Mouse (Mus musculus): Measurements from ENCODE around the gene Dip2c. TPM values are rescaled to one million over a fixed set of nuclear protein-coding genes. Genes with fewer than 3 reads are reported as not detected.

The Dip2c gene
- polyA plus RNA-seq, 1 experiment from 2014 or later = 3.5 TPM

- ATAC-seq (no peak), DNase-seq (ENCODE audit: low spot score) (no peak)
- Histone ChIP-seq H3K4me2 (replicated peaks; ENCODE audit: low read depth, low read length) (no peak overlapping the region), H3K4me3 (ENCODE audit: low read depth, low read length) (no peak overlapping the region), H3K27me3 (replicated peaks; ENCODE audit: insufficient read depth, low read length) (no peaks in the 10 kb centered on the region), H3K4me1 (ENCODE audit: insufficient read depth, low read depth, low read length) (no peaks in the 10 kb centered on the region), H3K27ac (ENCODE audit: low read length) (no peak overlapping the region), H3K36me3 (ENCODE audit: insufficient read depth, low read length) (no peaks in the 10 kb centered on the region), H3K9me3 (ENCODE audit: low read length) (no peaks in the 10 kb centered on the region), H3K9ac (replicated peaks; ENCODE audit: low read depth) (no peak overlapping the region)
- TF ChIP-seq EP300 (IDR thresholded peaks at IDR 0.05) (no peak), CTCF (IDR thresholded peaks at IDR 0.05) (no peak)
- 98% methylated on average over 1 of the region's 1 CpGs for WGBS
Measured at GRCm38 (mm10) chr13:9712409-9712808, 436.1 kb downstream of the Dip2c start.

- H3K36me3 ChIP-seq (ENCODE audit: insufficient read depth, low read length) = no peaks in the 10 kb centered on the region
- DNase-seq (ENCODE audit: low spot score) = no peak
- no peaks in the 10 kb centered on the region for H3K27me3 ChIP-seq (replicated peaks; ENCODE audit: insufficient read depth, low read length)
- H3K4me2 ChIP-seq (replicated peaks; ENCODE audit: low read depth, low read length) = no peak overlapping the region
- no peak overlapping the region for H3K4me3 ChIP-seq (ENCODE audit: low read depth, low read length)
- H3K4me1 ChIP-seq (ENCODE audit: insufficient read depth, low read depth, low read length) = no peaks in the 10 kb centered on the region
- H3K27ac ChIP-seq (ENCODE audit: low read length) = no peak overlapping the region
- no peaks in the 10 kb centered on the region for H3K9me3 ChIP-seq (ENCODE audit: low read length)
- TF ChIP-seq CTCF (IDR thresholded peaks at IDR 0.05) = no peak
- TF ChIP-seq EP300 (IDR thresholded peaks at IDR 0.05) = no peak
- no peak for ATAC-seq
- no peak overlapping the region for H3K9ac ChIP-seq (replicated peaks; ENCODE audit: low read depth)
- 84% methylated on average over 3 of the region's 3 CpGs for WGBS
Measured at GRCm38 (mm10) chr13:9712971-9713370, 436.6 kb downstream of the Dip2c start.

- Histone ChIP-seq H3K27ac (ENCODE audit: low read length) (no peak overlapping the region), H3K4me3 (ENCODE audit: low read depth, low read length) (no peak overlapping the region), H3K27me3 (replicated peaks; ENCODE audit: insufficient read depth, low read length) (no peaks in the 10 kb centered on the region), H3K4me2 (replicated peaks; ENCODE audit: low read depth, low read length) (no peak overlapping the region), H3K9me3 (ENCODE audit: low read length) (no peaks in the 10 kb centered on the region), H3K4me1 (ENCODE audit: insufficient read depth, low read depth, low read length) (no peaks in the 10 kb centered on the region), H3K9ac (replicated peaks; ENCODE audit: low read depth) (no peak overlapping the region), H3K36me3 (ENCODE audit: insufficient read depth, low read length) (no peaks in the 10 kb centered on the region)
- 86% methylated on average over 6 of the region's 6 CpGs for WGBS
- DNase-seq (ENCODE audit: low spot score) (no peak), ATAC-seq (no peak)
- TF ChIP-seq CTCF (IDR thresholded peaks at IDR 0.05) (no peak), EP300 (IDR thresholded peaks at IDR 0.05) (no peak)
Measured at GRCm38 (mm10) chr13:9713462-9714134, 437.3 kb downstream of the Dip2c start.

GRCm38 (mm10) chr13:9715224-9715623 is 438.9 kb downstream of the Dip2c start:
- Histone ChIP-seq H3K9ac (replicated peaks; ENCODE audit: low read depth) (no peak overlapping the region), H3K4me1 (ENCODE audit: insufficient read depth, low read depth, low read length) (no peaks in the 10 kb centered on the region), H3K4me2 (replicated peaks; ENCODE audit: low read depth, low read length) (no peak overlapping the region), H3K27me3 (replicated peaks; ENCODE audit: insufficient read depth, low read length) (no peaks in the 10 kb centered on the region), H3K4me3 (ENCODE audit: low read depth, low read length) (no peak overlapping the region), H3K27ac (ENCODE audit: low read length) (no peak overlapping the region), H3K36me3 (ENCODE audit: insufficient read depth, low read length) (no peaks in the 10 kb centered on the region), H3K9me3 (ENCODE audit: low read length) (no peaks in the 10 kb centered on the region)
- no peak for TF ChIP-seq CTCF (IDR thresholded peaks at IDR 0.05)
- TF ChIP-seq EP300 (IDR thresholded peaks at IDR 0.05) = no peak
- no peak for ATAC-seq
- no peak for DNase-seq (ENCODE audit: low spot score)
- WGBS = 86% methylated on average over 1 of the region's 1 CpGs

Other genes starting within 250 kb of the Dip2c start
- gene Larp4b, start 182.6 kb upstream of the Dip2c start, polyA plus RNA-seq (2015; fragmentation: Nextera tagmentation; extraction: Ambion mirVana) = 27.2 and 27.7 TPM in 2 replicates